Mouse (Mus musculus) liver, embryonic 15.5 days (tissue): ENCODE data around the gene Prl2c1. TPM values are rescaled to one million over a fixed set of nuclear protein-coding genes. Genes with fewer than 3 reads are reported as not detected.
"Not testable (repeated sequence)": the region's sequence is repeated elsewhere in the genome, so short reads cannot be mapped to it uniquely, and the experiment has no call there.

Experiments used
- ATAC-seq: fragments of 200-750 bp; cut with Nextera tagmentation; 2 replicates; pipeline ENCODE4 v1.8.0; 2017; ENCODE audit warnings: moderate number of reproducible peaks, mild to moderate bottlenecking, moderate library complexity; ENCODE audit not compliant: insufficient read depth
- H3K27ac ChIP-seq: fragments of 300-500 bp; sonication (generic); replicated peaks from 2 replicates; pipeline ENCODE4 v1.5.1; 2015; ENCODE audit warnings: mild to moderate bottlenecking, inconsistent platforms
- H3K27me3 ChIP-seq: fragments of 300-500 bp; sonication (generic); 2 replicates; pipeline ENCODE4 v1.6.1; 2015; ENCODE audit warnings: mild to moderate bottlenecking, inconsistent platforms
- H3K36me3 ChIP-seq: fragments of 300-500 bp; sonication (generic); replicated peaks from 2 replicates; pipeline ENCODE4 v1.6.1; 2015; ENCODE audit warnings: moderate library complexity, mild to moderate bottlenecking, inconsistent platforms
- H3K4me1 ChIP-seq: fragments of 300-500 bp; sonication (generic); replicated peaks from 2 replicates; pipeline ENCODE4 v1.6.1; 2015; ENCODE audit warnings: inconsistent platforms
- H3K4me2 ChIP-seq: fragments of 300-500 bp; sonication (generic); 2 replicates; pipeline ENCODE4 v1.6.1; 2015; ENCODE audit warnings: moderate library complexity, mild to moderate bottlenecking, inconsistent platforms
- H3K4me3 ChIP-seq: fragments of 300-500 bp; sonication (generic); replicated peaks from 2 replicates; pipeline ENCODE4 v1.5.1; 2015; ENCODE audit warnings: mild to moderate bottlenecking, inconsistent platforms
- H3K9ac ChIP-seq: fragments of 300-500 bp; sonication (generic); 2 replicates; pipeline ENCODE4 v1.6.1; 2015; ENCODE audit warnings: moderate library complexity, mild to moderate bottlenecking, inconsistent platforms
- H3K9me3 ChIP-seq: fragments of 300-500 bp; sonication (generic); replicated peaks from 2 replicates; pipeline ENCODE4 v1.6.1; 2016; ENCODE audit warnings: inconsistent platforms
- WGBS: fragments of 180-500 bp; shearing (Covaris S2); methylation state at CpG from one replicate; pipeline ENCODE4 v1.1.7; 2015; ENCODE audit warnings: mixed read lengths; ENCODE audit not compliant: insufficient replicate concordance; 5-methylcytosine and 5-hydroxymethylcytosine counted together
- polyA plus RNA-seq: library from polyadenylated mRNA; unstranded; fragments of >200 nt; fragmentation: Nextera tagmentation; extraction: Ambion mirVana; gene quantifications from 2 replicates; pipeline ENCODE4 v1.2.1, GENCODE M21; 2015

Prl2c1 gene
- not detected in 2 replicates for polyA plus RNA-seq

DNA sequence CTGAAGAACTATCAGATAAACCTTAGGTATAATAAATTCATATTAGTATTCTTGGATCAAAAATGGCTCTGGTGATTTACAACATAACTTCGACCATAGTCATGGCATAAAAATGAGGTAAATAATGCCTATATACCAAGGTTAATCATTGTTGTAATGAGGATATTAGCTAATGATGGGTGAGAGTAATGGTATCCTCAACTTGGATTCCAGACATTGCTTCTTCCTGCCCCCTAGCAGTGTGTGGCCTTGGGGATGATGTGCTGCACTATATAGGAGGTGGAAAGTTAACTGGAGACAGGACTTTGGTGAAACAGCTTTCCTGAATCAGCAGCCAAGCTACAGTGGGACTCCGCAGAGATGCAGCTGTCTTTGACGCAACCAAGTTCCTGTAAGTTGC is at the start of gene Prl2c1:
Gene Prl2c1, plus strand, starts transcription at position 301 of the 400 bp plus-strand sequence.
- Histone ChIP-seq H3K36me3 (no peaks in the 10 kb centered on the region), H3K4me1 (no peaks in the 10 kb centered on the region), H3K4me3 (no peak within 1 kb of the TSS), H3K9ac (no peak within 1 kb of the TSS), H3K4me2 (no peak within 1 kb of the TSS), H3K27ac (no peak within 1 kb of the TSS), H3K9me3 (no peaks in the 10 kb centered on the region), H3K27me3 (no peaks in the 10 kb centered on the region)
- no peak for ATAC-seq
- 79% methylated on average over 3 of the region's 3 CpGs for WGBS

DNA sequence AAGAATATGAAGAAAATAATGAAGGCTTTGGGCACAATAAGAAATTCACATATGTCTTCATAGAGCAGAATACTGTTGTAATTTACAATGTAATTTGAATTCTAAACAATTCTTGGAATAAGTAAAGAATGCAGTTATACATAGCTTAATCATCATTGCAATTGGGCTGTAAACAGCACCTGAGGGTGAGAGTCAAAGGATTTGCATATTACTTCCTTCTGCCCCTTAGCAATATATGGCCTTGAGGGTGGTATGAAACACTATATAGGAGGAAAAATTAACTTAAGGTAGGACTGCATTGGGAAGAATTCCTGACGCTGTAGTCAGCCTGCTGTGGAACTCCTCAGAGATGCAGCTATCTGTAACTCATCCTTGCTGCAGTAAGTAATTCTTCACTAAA is 47.8 kb upstream of the Prl2c1 start, which contains the start of gene Prl2a1:
Gene Prl2a1, plus strand, starts transcription at position 301 of the 400 bp plus-strand sequence.
- ATAC-seq = no peak

DNA sequence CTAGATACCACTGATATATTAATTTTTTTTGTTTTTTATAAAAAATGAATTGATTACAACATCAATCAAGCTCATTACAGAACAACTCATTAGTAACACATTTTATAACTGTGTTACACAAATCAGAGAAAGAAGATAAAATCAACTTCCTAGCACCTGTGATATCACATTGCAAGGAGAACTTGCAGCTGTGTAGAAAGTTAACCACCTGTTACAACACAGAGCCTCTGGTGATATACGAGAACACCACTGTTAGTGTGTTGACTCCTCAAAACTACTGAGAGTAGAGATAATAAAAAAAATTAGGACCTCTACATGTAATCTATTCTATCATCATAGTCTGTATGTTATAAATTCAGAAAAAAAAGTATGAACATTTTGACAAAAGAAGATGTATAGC is 46.4 kb upstream of the Prl2c1 start:
- no peak overlapping the region for H3K27ac ChIP-seq
- H3K36me3 ChIP-seq = no peaks in the 10 kb centered on the region
- 55% methylated on average over 1 of the region's 1 CpGs for WGBS
- ATAC-seq = no peak
- H3K4me1 ChIP-seq = no peaks in the 10 kb centered on the region
- H3K9ac ChIP-seq = no peak overlapping the region
- H3K4me3 ChIP-seq = no peak overlapping the region
- H3K9me3 ChIP-seq = no peaks in the 10 kb centered on the region
- no peak overlapping the region for H3K4me2 ChIP-seq
- H3K27me3 ChIP-seq = no peaks in the 10 kb centered on the region

More for the DNA sequence above, 47.8 kb upstream of the Prl2c1 start, which contains the start of gene Prl2a1:
- no peaks in the 10 kb centered on the region for H3K4me1 ChIP-seq
- no peak within 1 kb of the TSS for H3K4me3 ChIP-seq
- no peak within 1 kb of the TSS for H3K4me2 ChIP-seq
- no peak within 1 kb of the TSS for H3K9ac ChIP-seq
- no peaks in the 10 kb centered on the region for H3K27me3 ChIP-seq
- H3K36me3 ChIP-seq = no peaks in the 10 kb centered on the region
- WGBS = 69% methylated on average over 1 of the region's 1 CpGs
- no peaks in the 10 kb centered on the region for H3K9me3 ChIP-seq
- H3K27ac ChIP-seq = no peak within 1 kb of the TSS

DNA sequence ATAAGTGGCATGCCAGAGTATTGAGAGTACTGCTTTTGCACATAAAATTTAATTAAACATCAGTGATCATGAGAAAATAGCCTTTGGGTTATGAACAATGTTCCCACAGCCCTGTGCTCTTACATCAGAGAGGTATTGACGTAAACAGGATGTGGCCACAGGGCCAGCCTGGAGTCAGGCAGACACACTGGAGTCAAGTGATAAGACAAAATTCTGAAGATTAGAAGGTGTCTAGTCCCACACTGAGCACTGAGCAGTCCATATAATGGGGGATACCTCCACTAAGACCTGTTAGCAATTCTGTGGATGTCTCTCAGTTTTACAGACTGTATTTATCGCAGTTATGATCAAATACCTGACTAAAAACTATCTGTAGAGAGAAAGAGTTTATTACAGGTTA is 55.1 kb downstream of the Prl2c1 start:
- H3K27me3 ChIP-seq, H3K9me3 ChIP-seq, H3K27ac ChIP-seq, H3K4me1 ChIP-seq, H3K4me2 ChIP-seq, H3K4me3 ChIP-seq, ATAC-seq, H3K9ac ChIP-seq, H3K36me3 ChIP-seq: not testable (repeated sequence)
- WGBS = 43% methylated on average over 2 of the region's 2 CpGs

Other genes with a start within 250 kb of the Prl2c1 start
- not detected in 2 replicates for gene Prl7b1, start 238.8 kb upstream of the Prl2c1 start, polyA plus RNA-seq
- not detected in 2 replicates for gene Prl7a1, start 206.8 kb upstream of the Prl2c1 start, polyA plus RNA-seq
- not detected in 2 replicates for gene Prl7a2, start 181.3 kb upstream of the Prl2c1 start, polyA plus RNA-seq
- gene Prl7d1, start 132.6 kb upstream of the Prl2c1 start, polyA plus RNA-seq = not detected in 2 replicates
- not detected in 2 replicates for gene Prl7c1, start 68.5 kb upstream of the Prl2c1 start, polyA plus RNA-seq
- not detected in 2 replicates for gene Prl2a1, start 47.7 kb upstream of the Prl2c1 start, polyA plus RNA-seq
- gene Prl4a1, start 166.9 kb downstream of the Prl2c1 start, polyA plus RNA-seq = not detected in 2 replicates